Mouse (Mus musculus) left cerebral cortex, adult 18-20 months (tissue): ENCODE data around the gene Osbpl5. TPM values are rescaled to one million over a fixed set of nuclear protein-coding genes. Genes with fewer than 3 reads are reported as not detected.

Experiments
- DNase-seq, 2 experiments: peaks; one replicate each; pipeline ENCODE4 v3.0.0; 2021 to 2022; ENCODE audit warnings: low spot score in 2 of 2, mixed read lengths in 1 of 2
- total RNA-seq, 2 experiments: library from RNA; stranded (reverse); gene quantifications; 2 replicates each; pipeline ENCODE4 v1.2.3; 2021

Osbpl5 gene
- total RNA-seq, 2 experiments from 2014 or later = 34.1 to 36.6 TPM

DNA sequence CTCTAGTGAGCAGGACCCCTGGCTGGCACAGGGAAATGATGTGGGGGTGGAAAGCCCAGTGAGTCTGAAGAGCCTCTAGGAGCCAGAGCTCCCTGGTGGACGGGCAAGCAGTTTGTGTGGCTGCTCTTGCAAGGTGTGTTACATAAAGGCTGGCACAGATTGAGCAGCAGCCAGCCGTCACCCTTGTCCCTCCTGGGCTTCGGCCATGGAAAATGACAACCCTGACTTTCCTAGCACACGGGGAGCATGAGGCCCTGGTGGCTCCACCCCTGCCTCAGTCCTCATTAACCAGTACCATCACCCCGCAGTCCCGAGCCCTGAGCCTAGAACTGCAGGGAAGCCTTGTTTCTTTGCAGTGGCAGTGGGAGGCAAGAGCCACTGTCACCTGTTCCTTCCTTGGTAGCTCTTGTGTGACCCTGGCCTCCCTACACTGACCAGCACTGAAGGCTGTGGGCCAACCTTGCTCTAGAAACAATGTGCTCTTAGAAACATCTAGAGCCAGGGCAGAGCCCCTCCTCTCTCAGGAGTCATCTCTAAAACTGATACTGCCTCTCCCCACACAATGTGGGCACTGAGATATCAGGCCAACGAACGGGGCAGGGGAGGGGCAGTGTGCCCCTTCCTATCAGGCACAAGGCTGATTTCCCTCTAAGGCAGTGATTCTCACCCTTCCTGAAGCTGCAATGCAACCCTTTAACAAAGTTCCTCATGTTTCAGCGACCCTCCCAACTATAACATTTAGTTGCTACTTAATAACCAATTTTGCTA, 1.2 kb downstream of the Osbpl5 start:
- no peak for DNase-seq

- DNase-seq = peak; percentile 48 to 75
These were observed 2.6 kb downstream of the Osbpl5 start for GRCm38 (mm10) chr7:143753990-143754715.

GRCm38 (mm10) chr7:143752606-143753005, 4.2 kb downstream of the Osbpl5 start:
- no peak for DNase-seq

DNA sequence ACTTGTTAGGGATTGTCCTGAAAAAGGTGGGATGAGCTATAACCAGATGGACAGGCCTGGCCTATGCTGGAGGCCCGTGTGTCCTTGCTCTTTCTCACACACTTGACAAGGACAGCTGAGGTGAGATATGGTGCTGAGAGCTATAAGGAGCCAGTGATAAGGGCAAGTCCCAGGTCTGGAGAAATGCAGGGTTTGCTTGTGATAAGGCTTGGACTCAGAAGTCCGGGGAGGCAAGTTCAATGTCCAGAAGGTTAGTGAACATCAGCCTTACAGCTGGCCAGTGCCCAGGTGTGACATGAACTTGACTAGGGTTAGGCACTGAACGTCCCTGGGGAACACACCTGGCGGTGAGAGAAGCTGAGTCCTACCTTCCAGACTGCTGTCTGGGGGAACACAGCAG, 4.7 kb downstream of the Osbpl5 start:
- DNase-seq = no peak

GRCm38 (mm10) chr7:143751380-143751779, 5.4 kb downstream of the Osbpl5 start:
- DNase-seq = no peak

DNA sequence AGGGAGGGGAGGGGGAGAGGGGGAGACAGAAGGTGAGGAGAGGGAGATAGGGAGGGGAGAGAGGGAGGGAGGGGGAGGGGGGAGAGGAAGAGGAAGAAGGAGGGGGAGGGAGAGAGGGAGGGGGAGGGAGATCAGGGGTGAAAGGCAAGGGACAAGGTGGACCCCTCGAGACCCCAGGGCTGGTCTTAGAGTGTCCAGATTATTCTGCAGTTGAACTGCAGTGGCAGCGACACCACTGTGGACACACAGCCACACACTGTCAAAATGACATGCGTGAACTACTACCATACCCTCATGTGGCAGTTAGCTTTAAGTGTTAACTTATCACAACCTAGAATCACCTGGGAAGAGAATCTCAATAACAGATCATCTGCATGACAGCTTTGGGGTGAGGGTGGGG, 7.7 kb downstream of the Osbpl5 start:
- DNase-seq = no peak

DNA sequence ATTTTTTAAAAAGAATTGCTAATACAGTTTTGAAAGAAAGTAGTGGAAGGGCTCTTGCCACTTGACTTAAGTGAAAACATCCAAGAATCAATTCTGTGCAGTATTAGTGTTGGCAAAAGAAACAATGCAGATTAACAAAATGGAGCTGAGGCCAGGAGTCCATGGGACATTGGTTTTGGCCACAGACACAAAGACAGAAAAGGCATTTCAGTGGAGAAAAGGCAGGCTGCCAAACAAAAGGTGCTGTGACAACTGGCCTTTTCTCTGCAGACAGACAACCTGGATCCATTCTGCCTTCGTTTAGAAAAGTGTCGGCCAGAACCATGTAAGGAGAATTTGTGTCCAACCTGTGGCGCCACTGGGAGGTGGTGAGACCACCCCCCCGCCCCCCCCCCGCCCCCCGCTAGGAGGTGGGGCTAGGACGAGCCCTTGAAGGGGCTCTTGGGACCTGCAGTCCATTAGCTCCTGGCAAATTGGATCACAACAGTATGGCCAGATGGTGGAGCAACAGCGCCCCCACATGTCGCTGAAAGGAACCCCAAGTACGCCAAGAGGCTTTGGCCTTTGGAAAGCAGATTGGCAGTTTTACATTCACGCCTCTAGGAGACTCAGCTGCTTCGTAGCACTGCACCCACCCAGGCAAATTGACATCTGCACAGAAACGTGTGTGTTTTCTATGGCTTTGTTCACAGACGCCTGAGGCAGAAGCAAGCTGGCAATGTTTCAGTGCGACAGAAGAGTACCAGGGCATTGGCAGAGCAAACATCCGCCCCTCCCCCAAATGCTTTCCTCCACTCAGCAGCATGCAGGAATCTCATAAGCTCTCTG, 8.5 kb downstream of the Osbpl5 start:
- DNase-seq = peak; percentile 90 to 95

DNA sequence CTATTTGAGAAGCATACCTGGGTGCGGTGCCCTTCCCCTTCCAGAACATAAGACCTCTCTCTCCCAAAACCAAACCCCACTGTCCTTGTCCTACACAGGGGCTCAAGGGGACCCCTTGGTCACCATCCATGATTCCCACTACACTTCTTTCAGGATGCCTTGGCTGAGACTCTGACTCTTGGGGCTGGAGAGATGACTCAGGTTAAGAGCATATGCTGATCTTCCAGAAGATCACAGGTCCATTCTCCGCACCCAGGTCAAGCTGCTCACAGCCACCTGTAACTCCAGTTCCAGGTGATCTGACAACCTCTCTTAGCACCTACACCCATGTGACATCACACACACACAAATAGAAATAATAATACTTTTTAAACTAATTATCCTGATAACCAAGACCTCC, 16.1 kb downstream of the Osbpl5 start:
- no peak for DNase-seq

- DNase-seq = peak; percentile 73 to 77
These were observed 17.0 kb downstream of the Osbpl5 start for GRCm38 (mm10) chr7:143739511-143740461.

DNA sequence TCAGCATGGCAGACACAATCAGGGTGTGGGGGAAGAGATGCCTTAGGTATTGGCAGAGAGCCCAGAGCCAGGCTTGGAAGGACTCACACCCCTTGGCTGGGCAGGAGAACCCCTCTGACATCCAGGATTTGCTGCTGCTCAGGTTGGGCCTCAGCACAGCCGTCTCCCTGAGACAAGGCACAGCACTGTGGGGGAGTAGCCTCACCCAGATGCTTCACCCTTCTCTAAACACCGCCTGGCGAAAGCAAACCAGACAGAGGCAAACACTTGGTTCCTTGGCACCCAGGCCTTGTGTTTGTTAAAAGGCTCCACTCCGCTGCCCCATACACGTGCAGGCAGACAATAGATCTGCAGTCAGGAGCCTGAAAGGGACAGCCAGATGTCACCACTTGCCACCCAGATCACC, 18.2 kb downstream of the Osbpl5 start:
- DNase-seq = peak in 1 of 2 experiments; percentile 16

DNA sequence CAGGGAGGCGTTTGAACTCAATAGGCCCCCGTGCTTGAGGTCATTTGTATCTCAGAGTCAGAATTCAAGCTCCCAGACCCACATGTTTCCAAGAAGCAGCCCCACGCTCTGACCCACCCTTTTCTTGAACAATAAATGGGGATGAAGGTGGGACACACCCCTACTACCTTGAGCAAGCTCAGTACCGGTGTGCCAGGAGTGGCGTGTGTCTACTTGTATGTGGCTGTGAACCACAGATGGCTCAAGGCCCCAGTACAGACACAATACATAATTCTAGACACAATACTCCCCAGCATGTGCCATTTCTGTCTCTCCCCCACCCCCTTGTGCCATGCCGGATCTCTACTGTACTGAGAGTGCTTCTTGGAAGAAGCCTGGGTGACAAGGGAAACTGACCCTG, 18.6 kb downstream of the Osbpl5 start:
- no peak for DNase-seq

GRCm38 (mm10) chr7:143733746-143734145, 23.0 kb downstream of the Osbpl5 start:
- DNase-seq = peak; percentile 45 to 47

DNA sequence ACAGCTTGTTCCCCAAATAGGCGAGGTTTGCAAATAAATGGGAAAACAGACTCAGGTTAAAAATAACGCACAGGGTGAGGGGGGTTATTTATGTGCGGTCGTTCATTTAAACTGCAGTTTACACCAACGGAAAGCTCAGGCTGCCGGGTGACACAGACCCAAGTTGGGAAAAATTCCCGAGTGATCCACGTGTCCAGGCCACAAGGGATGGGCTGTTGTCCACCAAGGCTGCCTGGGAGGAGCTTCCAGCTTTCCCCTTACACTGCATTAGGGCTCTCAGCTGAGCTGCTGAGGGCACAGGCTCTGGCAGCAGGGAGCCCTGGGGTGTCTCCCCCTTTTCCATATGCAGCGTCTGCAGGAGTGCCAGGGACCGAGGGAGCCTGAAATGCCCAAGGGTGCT, 26.9 kb downstream of the Osbpl5 start:
- no peak for DNase-seq

GRCm38 (mm10) chr7:143726396-143726795, 30.4 kb downstream of the Osbpl5 start:
- DNase-seq = no peak

GRCm38 (mm10) chr7:143723841-143724240, 32.9 kb downstream of the Osbpl5 start:
- no peak for DNase-seq

- peak; percentile 24 to 26 for DNase-seq
These were observed 34.1 kb downstream of the Osbpl5 start for GRCm38 (mm10) chr7:143722646-143723045.

DNA sequence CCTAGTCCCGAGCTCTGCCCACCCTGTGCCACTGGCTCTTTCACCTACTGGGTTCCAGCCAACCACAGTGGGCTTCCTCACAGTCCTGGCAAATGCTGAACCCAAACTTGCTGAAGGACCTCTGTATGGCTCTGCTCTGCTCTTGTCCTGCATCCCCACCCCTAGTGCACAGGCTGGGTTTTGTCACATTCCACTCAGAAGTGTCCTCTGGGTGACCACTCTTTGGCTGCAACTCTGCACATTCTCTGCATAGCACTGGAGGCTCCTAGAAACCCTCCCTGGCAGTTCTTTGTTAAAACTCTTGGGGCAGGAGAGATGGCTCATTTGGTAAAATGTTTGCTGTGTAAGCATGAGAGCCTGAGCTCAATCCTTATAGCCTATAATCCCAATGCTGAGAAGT, 39.0 kb downstream of the Osbpl5 start:
- DNase-seq = no peak

GRCm38 (mm10) chr7:143713421-143713820, 43.4 kb downstream of the Osbpl5 start:
- no peak for DNase-seq

DNA sequence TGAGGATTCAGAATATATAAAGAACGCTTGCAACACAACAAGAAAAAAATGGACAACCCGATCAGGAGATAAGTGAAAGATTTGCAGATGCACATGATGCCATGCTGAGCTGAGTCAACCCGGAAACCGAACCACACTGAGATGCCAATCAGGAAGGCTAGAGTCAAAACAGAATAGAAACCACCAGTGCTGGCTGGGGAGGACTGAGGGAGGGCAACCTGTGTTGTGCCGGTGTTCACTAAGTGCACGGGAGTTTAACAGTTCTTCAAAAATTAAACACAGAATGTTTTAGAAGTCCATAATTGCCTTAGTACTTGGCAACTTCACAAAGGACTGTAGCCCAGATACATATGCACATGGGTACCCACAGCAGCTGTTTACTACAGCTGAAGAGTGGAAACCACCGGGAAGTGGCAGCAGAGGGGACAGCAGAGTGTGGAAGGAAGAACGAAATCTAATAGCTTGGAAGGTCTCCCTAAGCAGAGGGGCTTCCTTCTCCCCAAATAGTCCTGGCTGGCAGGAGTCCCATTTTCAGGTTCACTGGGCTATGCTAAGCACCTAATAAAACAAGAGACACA, 43.9 kb downstream of the Osbpl5 start:
- no peak for DNase-seq

DNA sequence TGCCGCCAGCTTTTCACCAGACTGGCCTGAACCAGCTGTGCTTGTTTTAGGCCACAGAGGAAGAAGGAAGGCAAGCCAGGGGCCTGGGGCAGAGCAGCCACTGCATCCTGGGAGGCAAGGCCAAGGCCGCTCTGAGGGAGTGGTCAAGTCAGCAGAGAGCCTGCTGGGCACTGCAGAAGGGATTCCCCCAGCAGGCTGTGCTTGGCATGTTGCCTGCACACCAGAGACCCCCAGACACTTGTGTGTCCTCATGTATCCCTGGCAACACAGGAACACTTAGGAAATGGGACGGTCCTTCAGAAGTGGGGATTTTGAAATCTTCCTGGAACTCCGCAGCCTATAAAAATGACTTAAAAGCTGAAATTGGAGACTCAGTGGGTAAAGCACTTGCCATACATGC, 44.8 kb downstream of the Osbpl5 start:
- DNase-seq = no peak
